Mouse (Mus musculus) hindbrain, embryonic 12.5 days (tissue): ENCODE results near the gene Focad. TPM values are rescaled to one million over a fixed set of nuclear protein-coding genes. Genes with fewer than 3 reads are reported as not detected.
"Not testable (repeated sequence)": the region's sequence is repeated elsewhere in the genome, so short reads cannot be mapped to it uniquely, and the experiment has no call there.

Experiments used
- ATAC-seq: fragments of 200-750 bp; cut with Nextera tagmentation; 2 replicates; pipeline ENCODE4 v1.8.0; 2017; ENCODE audit warnings: moderate TSS enrichment; ENCODE audit not compliant: low FRiP score
- H3K27ac ChIP-seq: fragments of 300-500 bp; sonication (generic); 2 replicates; pipeline ENCODE4 v1.5.1; 2016; ENCODE audit warnings: mild to moderate bottlenecking
- H3K27me3 ChIP-seq: fragments of 300-500 bp; sonication (generic); 2 replicates; pipeline ENCODE4 v1.6.1; 2016; ENCODE audit warnings: mild to moderate bottlenecking
- H3K36me3 ChIP-seq: fragments of 300-500 bp; sonication (generic); 2 replicates; pipeline ENCODE4 v1.6.1; 2016; ENCODE audit warnings: mild to moderate bottlenecking
- H3K4me1 ChIP-seq: fragments of 300-500 bp; sonication (generic); 2 replicates; pipeline ENCODE4 v1.6.1; 2016
- H3K4me2 ChIP-seq: fragments of 300-500 bp; sonication (generic); replicated peaks from 2 replicates; pipeline ENCODE4 v1.6.1; 2016; ENCODE audit warnings: mild to moderate bottlenecking
- H3K4me3 ChIP-seq: fragments of 300-500 bp; sonication (generic); 2 replicates; pipeline ENCODE4 v1.5.1; 2016; ENCODE audit warnings: mild to moderate bottlenecking
- H3K9ac ChIP-seq: fragments of 300-500 bp; sonication (generic); 2 replicates; pipeline ENCODE4 v1.6.1; 2016; ENCODE audit warnings: mild to moderate bottlenecking, moderate library complexity
- H3K9me3 ChIP-seq: fragments of 300-500 bp; sonication (generic); replicated peaks from 2 replicates; pipeline ENCODE4 v1.6.1; 2016; ENCODE audit warnings: mild to moderate bottlenecking
- WGBS: fragments of 180-500 bp; shearing (Covaris S2); methylation state at CpG from one replicate; pipeline ENCODE4 v1.1.7; 2016; 5-methylcytosine and 5-hydroxymethylcytosine counted together
- polyA plus RNA-seq: library from polyadenylated mRNA; unstranded; fragments of >200 nt; fragmentation: Nextera tagmentation; extraction: Ambion mirVana; gene quantifications from 2 replicates; pipeline ENCODE4 v1.2.1, GENCODE M21; 2016

Gene Focad
- polyA plus RNA-seq, 1 experiment from 2014 or later: 13.7 TPM

DNA sequence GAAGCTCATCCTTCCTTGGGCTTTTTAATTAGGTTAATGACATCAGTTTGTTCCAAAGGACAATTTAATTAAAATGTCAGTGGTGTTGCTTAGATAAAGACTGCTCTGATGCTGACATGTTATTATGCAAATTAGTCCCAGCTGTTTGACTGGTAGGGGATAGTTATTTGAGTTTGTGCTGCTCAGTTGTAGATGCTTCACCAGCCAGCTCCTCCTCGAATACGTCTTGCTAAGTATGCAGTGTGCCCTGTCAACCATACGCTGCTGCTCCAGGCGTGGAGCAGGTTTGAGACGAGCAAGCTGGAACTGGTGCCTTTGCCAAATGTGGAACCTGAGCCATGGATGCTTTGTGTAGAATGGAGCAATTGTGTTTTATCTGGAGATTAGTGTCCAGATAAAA, 243.7 kb downstream of the Focad start:
- no peaks in the 10 kb centered on the region for H3K27me3 ChIP-seq
- WGBS: 36% methylated on average over 5 of the region's 5 CpGs
- no peak overlapping the region for H3K27ac ChIP-seq
- H3K4me1 ChIP-seq: 0 out of 2 replicates have a peak, but pooled peaks cover 5% of the 10 kb centered on the region
- no peaks in the 10 kb centered on the region for H3K36me3 ChIP-seq
- H3K9ac ChIP-seq: no peak overlapping the region
- H3K4me2 ChIP-seq: no peak overlapping the region
- no peak overlapping the region for H3K4me3 ChIP-seq
- no peaks in the 10 kb centered on the region for H3K9me3 ChIP-seq
- ATAC-seq: peak; percentile 90

DNA sequence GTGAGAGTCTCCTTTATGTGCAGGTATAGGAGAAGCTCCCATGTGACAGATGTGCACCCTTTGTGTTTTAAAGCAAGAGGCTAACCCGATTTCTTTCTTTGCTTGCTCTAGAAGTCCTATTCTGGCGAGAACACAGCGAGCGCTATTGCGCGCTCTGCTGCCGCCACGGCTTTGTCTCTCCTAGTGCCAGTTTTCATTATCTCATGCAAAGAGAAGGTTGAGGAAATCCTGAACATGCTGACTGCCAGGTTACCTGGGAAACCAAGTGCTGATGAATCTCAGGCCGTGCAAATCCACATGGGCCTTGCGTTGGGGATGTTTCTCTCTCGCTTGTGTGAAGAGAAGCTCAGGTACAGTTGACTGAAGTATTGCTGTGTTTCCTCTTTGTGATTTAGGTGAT, 250.0 kb downstream of the Focad start:
- 65% methylated on average over 11 of the region's 11 CpGs for WGBS
- peak; percentile 60; the same call in 1 of the 2 replicates for ATAC-seq
- no peak overlapping the region for H3K27ac ChIP-seq

DNA sequence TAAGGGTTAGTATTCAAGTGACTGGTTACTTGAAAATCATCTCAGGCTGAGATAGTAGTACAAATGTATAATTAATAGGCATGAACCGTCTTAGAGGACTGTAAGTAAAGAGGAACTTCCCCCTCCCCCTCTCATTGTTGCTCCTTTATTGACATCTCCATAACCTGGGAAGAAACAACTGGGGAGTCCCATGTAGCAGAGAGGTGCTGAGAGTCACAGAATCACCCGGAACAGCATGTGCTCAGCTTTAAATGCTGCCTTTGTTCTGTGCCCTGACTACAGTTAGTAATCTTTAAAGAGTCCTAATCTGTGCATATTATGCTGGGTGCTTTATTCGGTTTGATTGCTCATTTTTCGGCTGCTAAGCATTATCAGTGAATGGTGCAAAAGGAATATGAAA, 250.6 kb downstream of the Focad start:
- no peaks in the 10 kb centered on the region for H3K36me3 ChIP-seq
- H3K4me2 ChIP-seq: no peak overlapping the region
- no peaks in the 10 kb centered on the region for H3K9me3 ChIP-seq
- H3K4me1 ChIP-seq: no peaks in the 10 kb centered on the region
- ATAC-seq: no peak
- H3K27ac ChIP-seq: no peak overlapping the region
- H3K27me3 ChIP-seq: no peaks in the 10 kb centered on the region
- WGBS: 67% methylated on average over 4 of the region's 4 CpGs
- H3K9ac ChIP-seq: no peak overlapping the region
- H3K4me3 ChIP-seq: no peak overlapping the region

More for the DNA sequence above, 250.0 kb downstream of the Focad start:
- Histone ChIP-seq H3K36me3 (no peaks in the 10 kb centered on the region), H3K4me1 (no peaks in the 10 kb centered on the region), H3K4me2 (no peak overlapping the region), H3K4me3 (no peak overlapping the region), H3K9me3 (no peaks in the 10 kb centered on the region), H3K9ac (no peak overlapping the region), H3K27me3 (no peaks in the 10 kb centered on the region)

GRCm38 (mm10) chr4:88345938-88346337, 251.5 kb downstream of the Focad start:
- WGBS: 76% methylated on average over 8 of the region's 8 CpGs
- H3K4me1 ChIP-seq: no peaks in the 10 kb centered on the region

DNA sequence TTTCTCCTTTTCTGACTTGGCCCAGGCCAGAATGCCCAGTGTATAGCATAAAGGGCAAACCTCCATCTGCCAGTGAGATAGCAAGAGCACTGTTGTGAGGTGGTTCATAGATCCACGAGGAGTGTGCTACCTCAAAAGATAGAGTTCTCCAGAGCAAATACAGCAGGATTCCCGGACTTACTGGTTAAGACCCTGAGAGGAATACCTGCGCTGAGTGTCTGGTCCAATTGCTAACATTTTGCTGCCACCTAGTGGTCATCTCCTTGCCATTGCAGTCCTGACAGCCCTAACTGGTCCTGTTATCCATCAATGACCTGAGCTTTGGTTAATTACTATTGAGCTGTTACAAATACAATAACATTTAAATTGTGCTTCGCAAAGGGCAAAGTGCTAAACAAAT, 256.5 kb downstream of the Focad start:
- no peak overlapping the region for H3K4me3 ChIP-seq
- H3K27me3 ChIP-seq: no peaks in the 10 kb centered on the region
- no peaks in the 10 kb centered on the region for H3K9me3 ChIP-seq
- H3K36me3 ChIP-seq: no peaks in the 10 kb centered on the region
- H3K27ac ChIP-seq: no peak overlapping the region
- no peak overlapping the region for H3K9ac ChIP-seq
- H3K4me1 ChIP-seq: no peaks in the 10 kb centered on the region
- no peak overlapping the region for H3K4me2 ChIP-seq
- ATAC-seq: peak; percentile 89
- WGBS: 5% methylated on average over 4 of the region's 4 CpGs

More at GRCm38 (mm10) chr4:88345938-88346337, 251.5 kb downstream of the Focad start:
- no peaks in the 10 kb centered on the region for H3K36me3 ChIP-seq
- no peak overlapping the region for H3K4me2 ChIP-seq
- no peaks in the 10 kb centered on the region for H3K9me3 ChIP-seq
- H3K4me3 ChIP-seq: no peak overlapping the region
- H3K27ac ChIP-seq: no peak overlapping the region
- H3K9ac ChIP-seq: no peak overlapping the region
- ATAC-seq: no peak
- no peaks in the 10 kb centered on the region for H3K27me3 ChIP-seq

- Histone ChIP-seq H3K36me3 (no peaks in the 10 kb centered on the region), H3K27me3 (no peaks in the 10 kb centered on the region), H3K4me2 (no peak overlapping the region), H3K9me3 (no peaks in the 10 kb centered on the region), H3K4me1 (no peaks in the 10 kb centered on the region), H3K9ac (no peak overlapping the region), H3K4me3 (no peak overlapping the region), H3K27ac (no peak overlapping the region)
- no peak for ATAC-seq
- 79% methylated on average over 2 of the region's 2 CpGs for WGBS
Measured at GRCm38 (mm10) chr4:88356652-88357051, 262.2 kb downstream of the Focad start.

DNA sequence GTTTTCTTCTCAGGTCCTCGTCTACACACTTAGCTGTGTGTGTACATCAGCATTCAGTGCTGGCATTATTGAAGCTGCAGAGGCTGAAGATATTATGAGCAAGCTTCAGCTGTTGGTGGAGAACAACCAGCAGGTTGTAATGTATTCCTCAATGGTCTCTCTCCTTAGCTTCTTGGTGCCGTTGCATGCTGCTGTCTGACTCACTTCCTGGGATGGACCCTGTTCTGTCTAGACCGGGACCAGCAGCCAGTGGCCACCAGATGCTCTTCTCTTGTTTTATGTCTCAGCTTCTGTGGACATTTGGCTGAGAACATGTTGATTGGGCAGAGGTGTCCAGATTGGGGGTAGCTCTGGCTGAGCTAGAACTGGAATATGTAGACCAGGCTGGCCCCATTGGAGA, 263.0 kb downstream of the Focad start:
- no peaks in the 10 kb centered on the region for H3K4me1 ChIP-seq
- H3K4me2 ChIP-seq: no peak overlapping the region
- no peak overlapping the region for H3K9ac ChIP-seq
- ATAC-seq: no peak
- no peak overlapping the region for H3K4me3 ChIP-seq
- H3K27me3 ChIP-seq: no peaks in the 10 kb centered on the region
- no peaks in the 10 kb centered on the region for H3K36me3 ChIP-seq
- H3K9me3 ChIP-seq: no peaks in the 10 kb centered on the region
- 89% methylated on average over 3 of the region's 3 CpGs for WGBS
- no peak overlapping the region for H3K27ac ChIP-seq

GRCm38 (mm10) chr4:88369951-88370350, 275.5 kb downstream of the Focad start:
- ATAC-seq: no peak
- Histone ChIP-seq H3K9me3 (no peaks in the 10 kb centered on the region), H3K27me3 (no peaks in the 10 kb centered on the region), H3K4me2 (no peak overlapping the region), H3K4me1 (peaks cover 6% of the 10 kb centered on the region), H3K9ac (no peak overlapping the region), H3K4me3 (no peak overlapping the region), H3K27ac (no peak overlapping the region), H3K36me3 (no peaks in the 10 kb centered on the region)
- WGBS: 92% methylated on average over 6 of the region's 6 CpGs

DNA sequence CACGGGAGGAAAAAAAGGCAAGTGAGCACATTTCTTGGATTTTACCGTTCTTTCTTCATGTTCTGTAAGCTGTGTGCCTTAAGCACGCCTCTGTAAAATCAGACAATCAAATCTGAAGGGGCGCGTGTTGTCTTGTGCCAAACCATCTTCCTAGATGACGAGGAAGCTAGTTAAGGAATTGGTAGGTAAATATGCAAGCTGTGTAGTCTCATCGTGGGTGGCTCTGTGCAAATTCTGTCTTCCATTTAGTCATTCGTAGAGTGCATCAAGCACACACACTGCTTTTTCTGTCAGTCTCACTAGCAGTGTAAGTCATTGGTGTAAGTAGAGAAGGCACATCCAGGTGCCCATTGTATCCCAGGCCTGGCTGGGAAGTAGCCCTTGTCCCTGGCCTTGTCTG, 276.4 kb downstream of the Focad start:
- H3K27me3 ChIP-seq: no peaks in the 10 kb centered on the region

DNA sequence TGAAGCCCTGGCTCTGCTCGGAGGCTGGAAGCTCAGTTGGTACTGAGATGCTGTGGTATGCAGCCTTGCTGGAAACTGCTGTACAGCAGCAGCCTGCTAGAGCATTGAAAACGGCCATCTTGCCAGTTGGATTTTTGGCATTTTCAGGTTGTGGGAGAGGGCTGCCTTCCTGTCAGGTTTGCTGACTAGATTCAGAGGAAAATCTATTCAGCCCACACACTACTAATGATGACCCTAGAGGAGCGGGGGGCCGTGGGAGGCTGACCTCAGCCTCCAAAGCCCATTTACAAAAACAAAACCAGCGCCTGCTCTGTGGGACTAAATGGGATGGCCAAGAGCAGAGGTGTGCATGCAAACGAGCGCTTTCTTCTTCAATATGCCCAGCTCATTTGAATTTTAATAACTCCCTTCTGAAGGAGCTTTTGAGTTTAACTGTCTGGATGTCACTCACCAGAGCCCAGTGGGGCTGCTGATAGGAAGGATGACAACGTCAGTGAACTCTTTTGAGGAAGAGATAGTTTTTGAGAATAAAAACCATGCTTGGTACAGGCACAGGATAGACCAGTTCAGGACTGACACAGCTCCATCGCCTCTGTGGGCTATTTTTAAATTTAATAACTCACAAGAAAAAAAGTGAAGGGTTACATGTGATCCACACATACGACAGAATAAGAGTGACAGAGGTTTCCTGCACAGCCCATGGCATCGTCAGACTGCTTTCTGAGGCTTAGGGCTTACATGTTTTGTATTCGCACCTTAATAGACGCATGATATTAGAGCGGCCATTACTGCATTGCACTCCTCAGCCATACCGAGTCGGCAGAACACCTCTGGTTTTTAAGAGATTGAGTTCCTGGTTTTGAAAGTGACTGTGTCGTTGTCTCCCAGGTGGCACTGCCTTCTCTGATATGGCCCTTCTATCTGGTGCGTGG, 278.1 kb downstream of the Focad start:
- Histone ChIP-seq H3K4me1 (peaks cover 6% of the 10 kb centered on the region), H3K4me2 (0 out of 2 replicates have a peak overlapping the region, but pooled peaks have one; percentile 21), H3K36me3 (no peaks in the 10 kb centered on the region), H3K27ac (no peak overlapping the region; the same call in 1 of the 2 replicates), H3K9me3 (no peaks in the 10 kb centered on the region), H3K27me3 (no peaks in the 10 kb centered on the region), H3K4me3 (no peak overlapping the region), H3K9ac (no peak overlapping the region)
- 59% methylated on average over 18 of the region's 18 CpGs for WGBS
- peak; percentile 46 for ATAC-seq

More for the DNA sequence above, 276.4 kb downstream of the Focad start:
- Histone ChIP-seq H3K36me3 (no peaks in the 10 kb centered on the region), H3K27ac (no peak overlapping the region), H3K9ac (no peak overlapping the region), H3K4me1 (peaks cover 6% of the 10 kb centered on the region), H3K9me3 (no peaks in the 10 kb centered on the region), H3K4me2 (no peak overlapping the region), H3K4me3 (no peak overlapping the region)
- WGBS: 89% methylated on average over 8 of the region's 8 CpGs
- no peak for ATAC-seq

DNA sequence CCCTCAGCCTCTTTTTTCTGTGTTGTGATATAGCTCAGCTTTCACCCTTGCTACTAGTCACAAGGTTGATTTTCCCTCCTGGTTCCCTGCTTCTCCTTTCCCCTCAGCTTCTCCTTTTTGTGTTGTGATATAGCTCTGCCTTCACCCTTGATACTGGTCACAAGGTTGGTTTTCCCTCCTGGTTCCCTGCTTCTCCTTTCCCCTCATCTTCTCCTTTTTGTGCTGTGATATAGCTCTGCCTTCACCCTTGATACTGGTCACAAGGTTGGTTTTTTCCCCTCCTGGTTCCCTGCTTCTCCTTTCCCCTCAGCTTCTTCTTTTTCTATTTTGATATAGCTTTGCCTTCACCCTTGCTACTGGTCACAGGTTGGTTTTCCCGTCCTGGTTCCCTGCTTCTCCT, 295.6 kb downstream of the Focad start:
- no peak overlapping the region for H3K4me3 ChIP-seq
- 85% methylated on average over 1 of the region's 1 CpGs for WGBS
- no peak overlapping the region for H3K4me2 ChIP-seq
- H3K9ac ChIP-seq: no peak overlapping the region
- no peaks in the 10 kb centered on the region for H3K4me1 ChIP-seq
- H3K27me3 ChIP-seq: no peaks in the 10 kb centered on the region
- no peaks in the 10 kb centered on the region for H3K9me3 ChIP-seq
- ATAC-seq: no peak
- no peak overlapping the region for H3K27ac ChIP-seq
- H3K36me3 ChIP-seq: 0 out of 2 replicates have a peak, but pooled peaks cover 6% of the 10 kb centered on the region

DNA sequence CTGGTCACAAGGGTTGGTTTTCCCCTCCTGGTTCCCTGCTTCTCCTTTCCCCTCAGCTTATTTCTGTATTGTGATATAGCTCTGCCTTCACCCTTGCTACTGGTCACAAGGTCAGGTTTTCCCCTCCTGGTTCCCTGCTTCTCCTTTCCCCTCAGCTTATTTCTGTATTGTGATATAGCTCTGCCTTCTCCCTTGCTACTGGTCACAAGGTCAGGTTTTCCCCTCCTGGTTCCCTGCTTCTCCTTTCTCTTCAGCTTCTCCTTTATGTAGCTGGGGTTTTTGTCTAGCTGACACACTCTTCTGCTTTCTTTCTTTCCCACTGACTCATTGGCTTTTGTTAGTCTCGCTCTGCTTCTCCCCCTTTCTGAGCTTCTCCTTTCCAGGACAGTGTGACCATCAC, 296.2 kb downstream of the Focad start:
- not testable (repeated sequence) for H3K36me3 ChIP-seq, H3K27me3 ChIP-seq, H3K4me2 ChIP-seq, H3K9me3 ChIP-seq, H3K4me3 ChIP-seq, H3K9ac ChIP-seq, ATAC-seq, H3K4me1 ChIP-seq, H3K27ac ChIP-seq
- WGBS: 67% methylated on average over 1 of the region's 1 CpGs

GRCm38 (mm10) chr4:88395717-88396116, 301.3 kb downstream of the Focad start:
- Histone ChIP-seq H3K36me3 (0 out of 2 replicates have a peak, but pooled peaks cover 6% of the 10 kb centered on the region), H3K4me3 (no peak overlapping the region), H3K9me3 (no peaks in the 10 kb centered on the region), H3K27me3 (no peaks in the 10 kb centered on the region), H3K4me1 (no peaks in the 10 kb centered on the region), H3K27ac (no peak overlapping the region), H3K4me2 (no peak overlapping the region), H3K9ac (no peak overlapping the region)
- ATAC-seq: no peak
- WGBS: 90% methylated on average over 3 of the region's 3 CpGs
